16 mouse cellular contexts compared by ENCODE assay signal in genomic region chr2:49557339-49557738, GRCm38 (mm10).
"Had no signal": no experiment of that assay in that cellular context is flagged by ENCODE, and none has a peak within 500 bp of the region (broad histone marks: within the 10 kb centered on the region; RNA-seq: fewer than 3 reads in every experiment).

No protein-coding gene starts in this region.

- ATAC-seq: hindbrain, embryonic 16.5 days; intestine, embryonic 16.5 days had no signal

- DNase-seq: gastrocnemius, adult 2 months; gastrocnemius, postnatal 10 days; gastrocnemius, postnatal 25 days; heart, adult 18-20 months; heart, postnatal 10 days; heart, postnatal 4 days; kidney, adult 11 months; kidney, adult 2 months; kidney, adult 9 months; kidney, postnatal 10 days; kidney, postnatal 25 days; kidney, postnatal 4 days; liver; liver, embryonic 13.5 days had no signal
